Mouse (Mus musculus): ENCODE measurements around the gene Spint2.
"Not testable (repeated sequence)": the region's sequence is repeated elsewhere in the genome, so short reads cannot be mapped to it uniquely, and the experiment has no call there.

Gene Spint2

GRCm38 (mm10) chr7:29211415-29212198 lies 70.1 kb downstream of the Spint2 start:
- DNase-seq (ENCODE audit: extremely low read depth, low read depth, low spot score): peak; percentile 98

- DNase-seq (ENCODE audit: extremely low read depth, low read depth, low spot score): not testable (repeated sequence)
These were observed 70.7 kb downstream of the Spint2 start for GRCm38 (mm10) chr7:29211013-29211412.

Data from fat pad, adult 2 months (tissue).